Mouse (Mus musculus): ENCODE data around the gene Topbp1.

- no peak for TF ChIP-seq POLR2A (IDR thresholded peaks at IDR 0.05; ENCODE audit: insufficient read depth, low read depth, low read length)
- TF ChIP-seq CTCF (IDR thresholded peaks at IDR 0.05; ENCODE audit: insufficient read depth, low read depth, low read length) = no peak
Measured at GRCm38 (mm10) chr9:103393256-103393655, 88.2 kb downstream of the Topbp1 start.
